In the genomic region with DNA sequence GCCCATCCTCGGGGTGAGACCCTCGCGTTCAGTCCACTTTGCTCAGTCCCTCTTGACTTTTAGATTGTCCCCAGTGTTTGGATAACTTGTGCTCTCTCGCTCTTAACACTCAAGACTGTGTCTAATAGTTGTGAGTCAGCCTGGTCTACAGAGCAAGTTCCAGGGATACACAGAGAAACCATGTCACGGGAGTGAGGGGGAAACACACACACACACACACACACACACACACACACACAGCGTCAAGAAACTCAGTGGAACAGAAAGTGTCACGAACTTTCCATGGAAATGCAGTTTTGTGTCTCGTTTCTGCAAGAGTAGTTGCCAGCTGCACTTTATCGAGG, we compare ENCODE assay signal across 8 mouse cellular contexts. TPM values are rescaled to one million over a fixed set of nuclear protein-coding genes. Genes with fewer than 3 reads are reported as not detected.
DNase-seq lines count a peak whose midpoint lies in the region; ATAC-seq and TF ChIP-seq lines count a peak whose summit lies in the region.
"Not testable (repeated sequence)": the region's sequence is repeated elsewhere in the genome, so short reads cannot be mapped to it uniquely, and the experiment has no call there.

No protein-coding gene starts in this region.

- H3K27me3 ChIP-seq in embryonic facial prominence, embryonic 12.5 days; forebrain, postnatal 0 days (ENCODE audit: insufficient read depth, low read length); hindbrain, embryonic 13.5 days; kidney, postnatal 0 days (ENCODE audit: insufficient read depth, low read length); liver, embryonic 16.5 days (ENCODE audit: control insufficient read depth, insufficient read depth, low read depth, low read length); midbrain, postnatal 0 days (ENCODE audit: insufficient read depth, low read length); stomach, embryonic 15.5 days (replicated peaks): not testable (repeated sequence)

- H3K4me2 ChIP-seq in embryonic facial prominence, embryonic 12.5 days (replicated peaks) = peak overlapping the region; percentile 69
- H3K4me2 ChIP-seq in forebrain, postnatal 0 days (ENCODE audit: low read depth) = peak overlapping the region; percentile 84
- peak overlapping the region; percentile 73 for H3K4me2 ChIP-seq in hindbrain, embryonic 13.5 days
- peak overlapping the region; percentile 80 for H3K4me2 ChIP-seq in kidney, postnatal 0 days (ENCODE audit: low read length)
- peak overlapping the region; percentile 71 for H3K4me2 ChIP-seq in liver, embryonic 16.5 days (ENCODE audit: low read depth, low read length)
- peak overlapping the region; percentile 60 for H3K4me2 ChIP-seq in midbrain, postnatal 0 days (ENCODE audit: low read depth, low read length, poor library complexity, severe bottlenecking)
- peak overlapping the region; percentile 76 for H3K4me2 ChIP-seq in stomach, embryonic 15.5 days

- H3K9me3 ChIP-seq in embryonic facial prominence, embryonic 12.5 days; forebrain, postnatal 0 days (ENCODE audit: low read length); hindbrain, embryonic 13.5 days; kidney, postnatal 0 days (replicated peaks; ENCODE audit: low read length); liver, embryonic 16.5 days (replicated peaks; ENCODE audit: control insufficient read depth, low read length); midbrain, postnatal 0 days (ENCODE audit: low read length); stomach, embryonic 15.5 days: not testable (repeated sequence)

- peak; percentile 13 for DNase-seq in forebrain, postnatal 0 days
- not testable (repeated sequence) for DNase-seq in kidney, postnatal 0 days (ENCODE audit: low spot score); midbrain, postnatal 0 days (ENCODE audit: low spot score)

- 26% methylated on average over 9 of the region's 9 CpGs for WGBS in embryonic facial prominence, embryonic 12.5 days
- 15% methylated on average over 9 of the region's 9 CpGs for WGBS in forebrain, postnatal 0 days
- 25% methylated on average over 9 of the region's 9 CpGs for WGBS in hindbrain, embryonic 13.5 days
- 13% methylated on average over 9 of the region's 9 CpGs for WGBS in kidney, postnatal 0 days
- 16% methylated on average over 9 of the region's 9 CpGs for WGBS in liver, embryonic 16.5 days (ENCODE audit: insufficient replicate concordance)
- 19% methylated on average over 9 of the region's 9 CpGs for WGBS in midbrain, postnatal 0 days
- WGBS in stomach, embryonic 15.5 days = 18% methylated on average over 9 of the region's 9 CpGs

- H3K36me3 ChIP-seq in embryonic facial prominence, embryonic 12.5 days = peaks cover 13% of the 10 kb centered on the region
- H3K36me3 ChIP-seq in forebrain, postnatal 0 days (ENCODE audit: insufficient read depth) = peaks cover 12% of the 10 kb centered on the region
- H3K36me3 ChIP-seq in hindbrain, embryonic 13.5 days = peaks cover 13% of the 10 kb centered on the region
- H3K36me3 ChIP-seq in kidney, postnatal 0 days (ENCODE audit: insufficient read depth, low read length); liver, embryonic 16.5 days (ENCODE audit: control insufficient read depth, insufficient read depth); midbrain, postnatal 0 days (ENCODE audit: insufficient read depth, low read length); stomach, embryonic 15.5 days: not testable (repeated sequence)

- not testable (repeated sequence) for TF ChIP-seq CTCF in forebrain, postnatal 0 days (IDR thresholded peaks at IDR 0.05; ENCODE audit: low read depth); kidney, postnatal 0 days (IDR thresholded peaks at IDR 0.05; ENCODE audit: low read depth); midbrain, postnatal 0 days (IDR thresholded peaks at IDR 0.05)

- ATAC-seq in CD4-positive, CD25-positive, alpha-beta regulatory T cell, adult 4 months = peak; percentile 7
- ATAC-seq in embryonic facial prominence, embryonic 12.5 days (ENCODE audit: insufficient number of reproducible peaks, insufficient read depth, low FRiP score, low TSS enrichment); forebrain, postnatal 0 days; kidney, postnatal 0 days (replicated peaks; ENCODE audit: low FRiP score, low read depth); liver, embryonic 16.5 days (ENCODE audit: low read depth); midbrain, postnatal 0 days (ENCODE audit: low FRiP score): not testable (repeated sequence)
- ATAC-seq in hindbrain, embryonic 13.5 days (ENCODE audit: low FRiP score) = peak; percentile 18
- ATAC-seq in stomach, embryonic 15.5 days (ENCODE audit: insufficient read depth, low FRiP score, low read depth) = 0 out of 2 replicates have a peak, but pooled peaks have one; percentile 30

- H3K4me1 ChIP-seq in embryonic facial prominence, embryonic 12.5 days; forebrain, postnatal 0 days (ENCODE audit: insufficient read depth); hindbrain, embryonic 13.5 days (replicated peaks); kidney, postnatal 0 days (replicated peaks; ENCODE audit: insufficient read depth, low read length); liver, embryonic 16.5 days (ENCODE audit: control insufficient read depth, low read depth, low read length); midbrain, postnatal 0 days (ENCODE audit: insufficient read depth, low read length); stomach, embryonic 15.5 days: not testable (repeated sequence)

- H3K4me3 ChIP-seq in embryonic facial prominence, embryonic 12.5 days = peak overlapping the region; percentile 63
- peak overlapping the region; percentile 62 for H3K4me3 ChIP-seq in forebrain, postnatal 0 days (ENCODE audit: low read depth, low read length)
- peak overlapping the region; percentile 76 for H3K4me3 ChIP-seq in hindbrain, embryonic 13.5 days
- H3K4me3 ChIP-seq in kidney, postnatal 0 days (replicated peaks; ENCODE audit: low read depth, low read length) = peak overlapping the region; percentile 60
- peak overlapping the region; percentile 75 for H3K4me3 ChIP-seq in liver, embryonic 16.5 days (ENCODE audit: low read depth, low read length)
- H3K4me3 ChIP-seq in midbrain, postnatal 0 days (ENCODE audit: low read depth, low read length) = peak overlapping the region; percentile 65
- peak overlapping the region; percentile 74 for H3K4me3 ChIP-seq in stomach, embryonic 15.5 days (replicated peaks)

- peak overlapping the region; percentile 65 for H3K9ac ChIP-seq in embryonic facial prominence, embryonic 12.5 days
- H3K9ac ChIP-seq in forebrain, postnatal 0 days = peak overlapping the region; percentile 89
- H3K9ac ChIP-seq in hindbrain, embryonic 13.5 days = peak overlapping the region; percentile 89
- peak overlapping the region; percentile 87 for H3K9ac ChIP-seq in kidney, postnatal 0 days (ENCODE audit: low read depth, low read length)
- H3K9ac ChIP-seq in liver, embryonic 16.5 days (ENCODE audit: low read depth, low read length) = peak overlapping the region; percentile 76
- H3K9ac ChIP-seq in midbrain, postnatal 0 days (replicated peaks; ENCODE audit: low read length, poor library complexity, severe bottlenecking) = peak overlapping the region; percentile 71
- H3K9ac ChIP-seq in stomach, embryonic 15.5 days = 0 out of 2 replicates have a peak overlapping the region, but pooled peaks have one; percentile 66

- not testable (repeated sequence) for H3K27ac ChIP-seq in embryonic facial prominence, embryonic 12.5 days; forebrain, postnatal 0 days (ENCODE audit: low read depth, low read length); hindbrain, embryonic 13.5 days; kidney, postnatal 0 days; liver, embryonic 16.5 days (ENCODE audit: low read length); midbrain, postnatal 0 days (ENCODE audit: low read depth, low read length); stomach, embryonic 15.5 days

RNA-seq across cellular contexts. Expression of a gene that starts 19.3 kb away (rescaled TPM):
- 100 to 1,000 TPM; 187 to 189 TPM for polyA plus RNA-seq in CD4-positive, CD25-positive, alpha-beta regulatory T cell, adult 4 months (2017; shearing (Covaris generic))
- 615 and 661 TPM in 2 replicates for polyA plus RNA-seq in embryonic facial prominence, embryonic 12.5 days (2016; fragmentation: Nextera tagmentation; extraction: Ambion mirVana)
- total RNA-seq in forebrain, postnatal 0 days (2014; rRNA removed) = 177 and 196 TPM in 2 replicates
- 172 and 189 TPM in 2 replicates for polyA plus RNA-seq in forebrain, postnatal 0 days (2015; fragmentation: Nextera tagmentation; extraction: Ambion mirVana)
- polyA plus RNA-seq in hindbrain, embryonic 13.5 days (2015; fragmentation: Nextera tagmentation; extraction: Ambion mirVana) = 342 and 354 TPM in 2 replicates
- 589 and 663 TPM in 2 replicates for polyA plus RNA-seq in kidney, postnatal 0 days (2015; fragmentation: Nextera tagmentation; extraction: Ambion mirVana)
- polyA plus RNA-seq in liver, embryonic 16.5 days (2015; fragmentation: Nextera tagmentation; extraction: Ambion mirVana) = 301 and 321 TPM in 2 replicates
- 126 and 173 TPM in 2 replicates for total RNA-seq in midbrain, postnatal 0 days (2014; rRNA removed)
- 209 and 222 TPM in 2 replicates for polyA plus RNA-seq in midbrain, postnatal 0 days (2015; fragmentation: Nextera tagmentation; extraction: Ambion mirVana)
- 662 and 751 TPM in 2 replicates for polyA plus RNA-seq in stomach, embryonic 15.5 days (2015; fragmentation: Nextera tagmentation; extraction: Ambion mirVana)

RNA-seq across cellular contexts. Expression of a gene that starts 19.6 kb away (rescaled TPM):
- 1 to 10 TPM; 1.4 to 1.5 TPM for polyA plus RNA-seq in CD4-positive, CD25-positive, alpha-beta regulatory T cell, adult 4 months (2017; shearing (Covaris generic))
- 1.8 and 2.3 TPM in 2 replicates for polyA plus RNA-seq in embryonic facial prominence, embryonic 12.5 days (2016; fragmentation: Nextera tagmentation; extraction: Ambion mirVana)
- 0.92 and 1.6 TPM in 2 replicates for total RNA-seq in forebrain, postnatal 0 days (2014; rRNA removed)
- 0.72 and 1.2 TPM in 2 replicates for polyA plus RNA-seq in forebrain, postnatal 0 days (2015; fragmentation: Nextera tagmentation; extraction: Ambion mirVana)
- polyA plus RNA-seq in hindbrain, embryonic 13.5 days (2015; fragmentation: Nextera tagmentation; extraction: Ambion mirVana) = 3.1 and 3.2 TPM in 2 replicates
- polyA plus RNA-seq in kidney, postnatal 0 days (2015; fragmentation: Nextera tagmentation; extraction: Ambion mirVana) = 0.87 and 1.3 TPM in 2 replicates
- polyA plus RNA-seq in liver, embryonic 16.5 days (2015; fragmentation: Nextera tagmentation; extraction: Ambion mirVana) = 0.32 and 0.42 TPM in 2 replicates
- total RNA-seq in midbrain, postnatal 0 days (2014; rRNA removed) = 1.8 and 2.5 TPM in 2 replicates
- polyA plus RNA-seq in midbrain, postnatal 0 days (2015; fragmentation: Nextera tagmentation; extraction: Ambion mirVana) = 1.5 and 1.6 TPM in 2 replicates
- 1.6 and 1.7 TPM in 2 replicates for polyA plus RNA-seq in stomach, embryonic 15.5 days (2015; fragmentation: Nextera tagmentation; extraction: Ambion mirVana)
